Mouse (Mus musculus) embryonic facial prominence, embryonic 11.5 days (tissue): ENCODE results near the gene Hs3st2. TPM values are rescaled to one million over a fixed set of nuclear protein-coding genes. Genes with fewer than 3 reads are reported as not detected.

Experiments used
- ATAC-seq: fragments of 200-750 bp; cut with Nextera tagmentation; replicated peaks from 2 replicates; pipeline ENCODE4 v1.8.0; 2017; ENCODE audit warnings: low read depth; ENCODE audit not compliant: insufficient number of reproducible peaks, low FRiP score, low TSS enrichment
- DNase-seq: peaks from one replicate; pipeline ENCODE4 v3.0.0-alpha.2; 2015; ENCODE audit warnings: low spot score
- H3K27ac ChIP-seq: fragments of 300-500 bp; sonication (generic); replicated peaks from 2 replicates; pipeline ENCODE4 v1.5.1; 2014; ENCODE audit warnings: mild to moderate bottlenecking, low read depth, low read length, control low read depth
- H3K27me3 ChIP-seq: fragments of 300-500 bp; sonication (generic); 2 replicates; pipeline ENCODE4 v1.6.1; 2014; ENCODE audit warnings: mild to moderate bottlenecking, low read length, moderate library complexity, mixed read lengths; ENCODE audit not compliant: control insufficient read depth, insufficient read depth
- H3K36me3 ChIP-seq: fragments of 300-500 bp; sonication (generic); replicated peaks from 2 replicates; pipeline ENCODE4 v1.6.1; 2014; ENCODE audit warnings: low read depth, mild to moderate bottlenecking, low read length, moderate library complexity, mixed read lengths; ENCODE audit not compliant: control insufficient read depth, insufficient read depth
- H3K4me1 ChIP-seq: fragments of 300-500 bp; sonication (generic); 2 replicates; pipeline ENCODE4 v1.6.1; 2014; ENCODE audit warnings: low read length, mixed read lengths; ENCODE audit not compliant: control insufficient read depth, insufficient read depth
- H3K4me2 ChIP-seq: fragments of 300-500 bp; sonication (generic); 2 replicates; pipeline ENCODE4 v1.6.1; 2014; ENCODE audit warnings: low read depth, mild to moderate bottlenecking, control low read depth, low read length, moderate library complexity
- H3K4me3 ChIP-seq: fragments of 300-500 bp; sonication (generic); 2 replicates; pipeline ENCODE4 v1.5.1; 2014; ENCODE audit warnings: low read depth, low read length, control low read depth
- H3K9ac ChIP-seq: fragments of 300-500 bp; sonication (generic); replicated peaks from 2 replicates; pipeline ENCODE4 v1.6.1; 2014; ENCODE audit warnings: mild to moderate bottlenecking, control low read depth, low read length
- H3K9me3 ChIP-seq: fragments of 300-500 bp; sonication (generic); replicated peaks from 2 replicates; pipeline ENCODE4 v1.6.1; 2016; ENCODE audit warnings: mild to moderate bottlenecking, low read length, inconsistent platforms, mixed read lengths; ENCODE audit not compliant: control insufficient read depth
- WGBS: fragments of 180-500 bp; shearing (Covaris S2); extraction: QIAGEN DNeasy Blood & Tissue Kit; methylation state at CpG from one replicate; pipeline ENCODE4 v1.1.7; 2014; 5-methylcytosine and 5-hydroxymethylcytosine counted together
- polyA plus RNA-seq: library from polyadenylated mRNA; unstranded; fragments of >200 nt; fragmentation: Nextera tagmentation; extraction: Ambion mirVana; gene quantifications from 2 replicates; pipeline ENCODE4 v1.2.1, GENCODE M21; 2014

Hs3st2 gene
- polyA plus RNA-seq, 1 experiment from 2014 or later, result 1.2 TPM

- H3K4me1 ChIP-seq, result no peaks in the 10 kb centered on the region
- no peaks in the 10 kb centered on the region for H3K27me3 ChIP-seq
- no peak overlapping the region for H3K4me3 ChIP-seq
- no peaks in the 10 kb centered on the region for H3K36me3 ChIP-seq
- H3K27ac ChIP-seq, result no peak overlapping the region
- DNase-seq (no peak), ATAC-seq (no peak)
- H3K4me2 ChIP-seq, result no peak overlapping the region
- H3K9me3 ChIP-seq, result no peaks in the 10 kb centered on the region
- no peak overlapping the region for H3K9ac ChIP-seq
- WGBS, result 90% methylated on average over 6 of the region's 6 CpGs
Observed at GRCm38 (mm10) chr7:121533639-121534038, 142.0 kb downstream of the Hs3st2 start.

GRCm38 (mm10) chr7:121534386-121534785 lies 142.7 kb downstream of the Hs3st2 start:
- ATAC-seq, result no peak
- WGBS, result 74% methylated on average over 7 of the region's 7 CpGs
- Histone ChIP-seq H3K9me3 (no peaks in the 10 kb centered on the region), H3K4me3 (no peak overlapping the region), H3K36me3 (no peaks in the 10 kb centered on the region), H3K27ac (no peak overlapping the region), H3K4me2 (no peak overlapping the region), H3K4me1 (no peaks in the 10 kb centered on the region), H3K27me3 (no peaks in the 10 kb centered on the region), H3K9ac (no peak overlapping the region)
- DNase-seq, result no peak

GRCm38 (mm10) chr7:121535987-121536386 lies 144.3 kb downstream of the Hs3st2 start:
- 78% methylated on average over 4 of the region's 4 CpGs for WGBS
- no peaks in the 10 kb centered on the region for H3K36me3 ChIP-seq
- ATAC-seq, result no peak

GRCm38 (mm10) chr7:121539405-121540275 lies 148.0 kb downstream of the Hs3st2 start:
- whole genome bisulfite sequencing, result 58% methylated on average over 19 of the region's 19 CpGs
- Histone ChIP-seq H3K4me2 (no peak overlapping the region), H3K9me3 (no peaks in the 10 kb centered on the region), H3K9ac (no peak overlapping the region), H3K27ac (no peak overlapping the region), H3K4me1 (no peaks in the 10 kb centered on the region), H3K27me3 (no peaks in the 10 kb centered on the region), H3K36me3 (no peaks in the 10 kb centered on the region), H3K4me3 (no peak overlapping the region)
- DNase-seq, result peak; percentile 14
- ATAC-seq, result no peak

More at GRCm38 (mm10) chr7:121535987-121536386, 144.3 kb downstream of the Hs3st2 start:
- DNase-seq, result no peak
- Histone ChIP-seq H3K4me3 (no peak overlapping the region), H3K9ac (no peak overlapping the region), H3K9me3 (no peaks in the 10 kb centered on the region), H3K4me2 (no peak overlapping the region), H3K27me3 (no peaks in the 10 kb centered on the region), H3K4me1 (no peaks in the 10 kb centered on the region), H3K27ac (no peak overlapping the region)

- H3K36me3 ChIP-seq, result no peaks in the 10 kb centered on the region
- no peak overlapping the region for H3K4me2 ChIP-seq
- H3K4me1 ChIP-seq, result no peaks in the 10 kb centered on the region
- no peaks in the 10 kb centered on the region for H3K9me3 ChIP-seq
- DNase-seq, result no peak
- no peak overlapping the region for H3K9ac ChIP-seq
- 57% methylated on average over 2 of the region's 2 CpGs for WGBS
- ATAC-seq, result no peak
- H3K4me3 ChIP-seq, result no peak overlapping the region
- no peaks in the 10 kb centered on the region for H3K27me3 ChIP-seq
- H3K27ac ChIP-seq, result no peak overlapping the region
Observed at GRCm38 (mm10) chr7:121542458-121542857, 150.8 kb downstream of the Hs3st2 start.

- Histone ChIP-seq H3K9ac (no peak overlapping the region; the same call in 1 of the 2 replicates), H3K4me2 (no peak overlapping the region), H3K36me3 (no peaks in the 10 kb centered on the region), H3K27ac (no peak overlapping the region), H3K4me3 (no peak overlapping the region), H3K4me1 (no peaks in the 10 kb centered on the region), H3K9me3 (no peaks in the 10 kb centered on the region), H3K27me3 (no peaks in the 10 kb centered on the region)
- DNase-seq (peak; percentile 61), ATAC-seq (peak; percentile 67; the same call in 1 of the 2 replicates)
- WGBS, result 27% methylated on average over 18 of the region's 18 CpGs
Observed at GRCm38 (mm10) chr7:121549329-121550022, 157.8 kb downstream of the Hs3st2 start.
